In genomic region chr17:31655366-31655765, GRCm38 (mm10) we compare ENCODE assay signal across 18 mouse cellular contexts. TPM values are rescaled to one million over a fixed set of nuclear protein-coding genes. Genes with fewer than 3 reads are reported as not detected.
DNase-seq lines count a peak whose midpoint lies in the region; ATAC-seq and TF ChIP-seq lines count a peak whose summit lies in the region.
"Had no signal": no experiment of that assay in that cellular context is flagged by ENCODE, and none has a peak within 500 bp of the region (broad histone marks: within the 10 kb centered on the region; RNA-seq: fewer than 3 reads in every experiment).

No protein-coding gene starts in this region.

- ATAC-seq in kidney, embryonic 16.5 days (ENCODE audit: low FRiP score, low TSS enrichment) = no peak
- ATAC-seq in G1E (ENCODE audit: extremely low read depth, insufficient number of reproducible peaks, low FRiP score, poor library complexity, severe bottlenecking) = no peak
- no peak for ATAC-seq in inflammation-experienced regulatory T-cells, adult 6 months
- ATAC-seq in forebrain, embryonic 11.5 days (replicated peaks; ENCODE audit: low FRiP score) = no peak
- ATAC-seq: hindbrain, embryonic 16.5 days; midbrain, embryonic 15.5 days had no signal

- H3K27me3 ChIP-seq in kidney, embryonic 16.5 days (ENCODE audit: insufficient read depth, low read length) = no peaks in the 10 kb centered on the region
- no peaks in the 10 kb centered on the region for H3K27me3 ChIP-seq in G1E (ENCODE audit: insufficient read depth, low read length)
- H3K27me3 ChIP-seq in forebrain, embryonic 11.5 days (ENCODE audit: control insufficient read depth, insufficient read depth, low read length) = no peaks in the 10 kb centered on the region
- H3K27me3 ChIP-seq: limb, embryonic 15.5 days; midbrain, embryonic 15.5 days had no signal

- 73% methylated on average over 4 of the region's 4 CpGs for WGBS in kidney, embryonic 16.5 days
- 85% methylated on average over 4 of the region's 4 CpGs for WGBS in forebrain, embryonic 11.5 days

- H3K4me2 ChIP-seq in kidney, embryonic 16.5 days (replicated peaks; ENCODE audit: low read depth, low read length) = no peak overlapping the region
- no peak overlapping the region for H3K4me2 ChIP-seq in forebrain, embryonic 11.5 days (ENCODE audit: low read depth, low read length, severe bottlenecking)
- H3K4me2 ChIP-seq: limb, embryonic 15.5 days; midbrain, embryonic 15.5 days had no signal

- no peak overlapping the region for H3K4me3 ChIP-seq in kidney, embryonic 16.5 days (ENCODE audit: low read length)
- H3K4me3 ChIP-seq in G1E (ENCODE audit: low read depth, low read length) = peak overlapping the region; percentile 41; the same call in 1 of the 2 replicates
- no peak overlapping the region for H3K4me3 ChIP-seq in forebrain, embryonic 11.5 days (ENCODE audit: low read depth, low read length)
- H3K4me3 ChIP-seq: limb, embryonic 15.5 days; midbrain, embryonic 15.5 days had no signal

- H3K9me3 ChIP-seq in kidney, embryonic 16.5 days (ENCODE audit: low read length) = no peaks in the 10 kb centered on the region
- no peaks in the 10 kb centered on the region for H3K9me3 ChIP-seq in G1E (replicated peaks)
- no peaks in the 10 kb centered on the region for H3K9me3 ChIP-seq in forebrain, embryonic 11.5 days (ENCODE audit: control insufficient read depth, low read length)
- H3K9me3 ChIP-seq: limb, embryonic 15.5 days; midbrain, embryonic 15.5 days had no signal

- peaks cover 18% of the 10 kb centered on the region for H3K4me1 ChIP-seq in kidney, embryonic 16.5 days (ENCODE audit: insufficient read depth, low read length)
- peaks cover 65% of the 10 kb centered on the region for H3K4me1 ChIP-seq in G1E (ENCODE audit: insufficient read depth, low read depth, low read length)
- H3K4me1 ChIP-seq in forebrain, embryonic 11.5 days (replicated peaks; ENCODE audit: control insufficient read depth, insufficient read depth, low read length) = peaks cover 9% of the 10 kb centered on the region; the same call in 1 of the 2 replicates

- H3K36me3 ChIP-seq in kidney, embryonic 16.5 days (ENCODE audit: insufficient read depth, low read length) = peaks cover 56% of the 10 kb centered on the region
- peaks cover 68% of the 10 kb centered on the region for H3K36me3 ChIP-seq in G1E (replicated peaks)
- H3K36me3 ChIP-seq in forebrain, embryonic 11.5 days (ENCODE audit: control insufficient read depth, insufficient read depth, low read length) = peaks cover 29% of the 10 kb centered on the region

- no peak for TF ChIP-seq CTCF in G1E (IDR thresholded peaks at IDR 0.05; ENCODE audit: low read depth, low read length)

- no peak overlapping the region for H3K27ac ChIP-seq in kidney, embryonic 16.5 days (ENCODE audit: low read length)
- H3K27ac ChIP-seq in forebrain, embryonic 11.5 days (ENCODE audit: low read depth, low read length) = no peak overlapping the region
- H3K27ac ChIP-seq: limb, embryonic 15.5 days; midbrain, embryonic 15.5 days had no signal

- peak; percentile 38 for DNase-seq in adrenal gland, adult 2 months
- DNase-seq in adrenal gland, postnatal 4 days (ENCODE audit: low spot score in 2 of 2) = no peak
- DNase-seq in kidney, adult 18-20 months = peak; percentile 27
- no peak for DNase-seq in G1E (ENCODE audit: low spot score)
- DNase-seq in kidney, postnatal 14 days = peak; percentile 59
- no peak for DNase-seq in forebrain, embryonic 11.5 days (ENCODE audit: low spot score)
- DNase-seq: cerebellum, adult 8-10 months; heart, postnatal 14 days; thymus, postnatal 25 days had no signal

- no peak overlapping the region for H3K9ac ChIP-seq in kidney, embryonic 16.5 days (replicated peaks; ENCODE audit: low read length)
- no peak overlapping the region for H3K9ac ChIP-seq in forebrain, embryonic 11.5 days (ENCODE audit: low read length)
- H3K9ac ChIP-seq: limb, embryonic 15.5 days; midbrain, embryonic 15.5 days had no signal

RNA-seq across cellular contexts. Expression of gene U2af1, which starts 3.3 kb away (rescaled TPM):
- 100 to 1,000 TPM; 146 to 161 TPM for total RNA-seq in adrenal gland, adult 2 months (2021)
- 12.7 and 12.8 TPM in 2 replicates for polyA plus RNA-seq in adrenal gland, adult 2 months (2012; rRNA removed)
- total RNA-seq in adrenal gland, postnatal 4 days (2021) = 100 to 1,000 TPM; 196 to 216 TPM
- 262 and 338 TPM in 2 replicates for polyA plus RNA-seq in kidney, embryonic 16.5 days (2015; fragmentation: Nextera tagmentation; extraction: Ambion mirVana)
- total RNA-seq in G1E (2014; fragmentation: Nextera tagmentation) (72.5 and 104 TPM in 2 replicates), G1E (2017) (259 and 261 TPM in 2 replicates)
- 124 and 130 TPM in 2 replicates for polyA plus RNA-seq in G1E (2012)
- 100 to 1,000 TPM in 1 of 3 experiments, 10 to 100 TPM in 2; 53.0 to 103 (median 62.4) TPM for polyA plus RNA-seq in inflammation-experienced regulatory T-cells, adult 6 months (2017; shearing (Covaris generic))
- polyA plus RNA-seq in forebrain, embryonic 11.5 days (2014; fragmentation: Nextera tagmentation; extraction: Ambion mirVana) = 212 and 213 TPM in 2 replicates

RNA-seq across cellular contexts. Expression of gene Cbs, which starts 18.3 kb away (rescaled TPM):
- total RNA-seq in adrenal gland, adult 2 months (2021) = 1 to 10 TPM; 6.4 to 8.1 TPM
- polyA plus RNA-seq in adrenal gland, adult 2 months (2012; rRNA removed) = 1.9 and 2.1 TPM in 2 replicates
- 10 to 100 TPM; 10.2 to 28.5 TPM for total RNA-seq in adrenal gland, postnatal 4 days (2021)
- polyA plus RNA-seq in kidney, embryonic 16.5 days (2015; fragmentation: Nextera tagmentation; extraction: Ambion mirVana) = 3.8 and 5.0 TPM in 2 replicates
- total RNA-seq in G1E (2014; fragmentation: Nextera tagmentation) (not detected in 2 replicates), G1E (2017) (0.05 and 0.12 TPM in 2 replicates)
- not detected in 2 replicates for polyA plus RNA-seq in G1E (2012)
- polyA plus RNA-seq in inflammation-experienced regulatory T-cells, adult 6 months (2017; shearing (Covaris generic)) = under 1 TPM in 2 of 3 experiments, not detected in 1; 0.08 to 0.13 TPM
- polyA plus RNA-seq in forebrain, embryonic 11.5 days (2014; fragmentation: Nextera tagmentation; extraction: Ambion mirVana) = 1.4 and 1.9 TPM in 2 replicates

RNA-seq across cellular contexts. Expression of gene Cryaa, which starts 22.2 kb away (rescaled TPM):
- total RNA-seq in adrenal gland, adult 2 months (2021) = not detected
- not detected in 2 replicates for polyA plus RNA-seq in adrenal gland, adult 2 months (2012; rRNA removed)
- total RNA-seq in adrenal gland, postnatal 4 days (2021) = not detected
- polyA plus RNA-seq in kidney, embryonic 16.5 days (2015; fragmentation: Nextera tagmentation; extraction: Ambion mirVana) = not detected in 2 replicates
- total RNA-seq in G1E (2014; fragmentation: Nextera tagmentation) (not detected in 2 replicates), G1E (2017) (not detected in 2 replicates)
- polyA plus RNA-seq in G1E (2012) = not detected in 2 replicates
- not detected for polyA plus RNA-seq in inflammation-experienced regulatory T-cells, adult 6 months (2017; shearing (Covaris generic))
- polyA plus RNA-seq in forebrain, embryonic 11.5 days (2014; fragmentation: Nextera tagmentation; extraction: Ambion mirVana) = not detected in 2 replicates
- total RNA-seq: gastrocnemius, postnatal 4 days; heart, postnatal 14 days; layer of hippocampus, adult 18-20 months had no signal
- polyA plus RNA-seq: neural tube, embryonic 11.5 days; stomach, embryonic 14.5 days had no signal

Comparison
In these comparisons a context has a peak if more than half of its experiments do, and no peak if none do; other contexts are left out.
1. DNase-seq: peak in adrenal gland, adult 2 months (single experiment), kidney, adult 18-20 months (single experiment) and kidney, postnatal 14 days (single experiment); none in adrenal gland, postnatal 4 days (0 of 2), G1E (single experiment) and forebrain, embryonic 11.5 days (single experiment).